Mouse (Mus musculus) gastrocnemius, adult 18-20 months (tissue): ENCODE results near the gene Sdhaf3. TPM values are rescaled to one million over a fixed set of nuclear protein-coding genes. Genes with fewer than 3 reads are reported as not detected.

Experiments used
- DNase-seq: peaks from one replicate; pipeline ENCODE4 v3.0.0; 2021; ENCODE audit warnings: low spot score
- total RNA-seq, 2 experiments: library from RNA; stranded (reverse); gene quantifications; 2 replicates each; pipeline ENCODE4 v1.2.3; 2021

Sdhaf3 gene
- total RNA-seq, 2 experiments from 2014 or later: 5.9 to 6.2 TPM

GRCm38 (mm10) chr6:7062819-7063218 is 107.0 kb downstream of the Sdhaf3 start:
- no peak for DNase-seq

- no peak for DNase-seq
Measured at GRCm38 (mm10) chr6:7068782-7069181, 113.0 kb downstream of the Sdhaf3 start.

- no peak for DNase-seq
Measured at GRCm38 (mm10) chr6:7069463-7069862, 113.7 kb downstream of the Sdhaf3 start.

- DNase-seq: no peak
Measured at GRCm38 (mm10) chr6:7082054-7082453, 126.2 kb downstream of the Sdhaf3 start.

GRCm38 (mm10) chr6:7082467-7083259 is 126.9 kb downstream of the Sdhaf3 start:
- no peak for DNase-seq

- no peak for DNase-seq
Measured at GRCm38 (mm10) chr6:7083661-7084060, 127.9 kb downstream of the Sdhaf3 start.

GRCm38 (mm10) chr6:7084370-7084769 is 128.6 kb downstream of the Sdhaf3 start:
- no peak for DNase-seq

GRCm38 (mm10) chr6:7085506-7085905 is 129.7 kb downstream of the Sdhaf3 start:
- DNase-seq: no peak

GRCm38 (mm10) chr6:7092094-7092493 is 136.3 kb downstream of the Sdhaf3 start:
- DNase-seq: no peak

Other genes with a start within 250 kb of the Sdhaf3 start
- not detected for gene Dlx6, start 92.7 kb upstream of the Sdhaf3 start, total RNA-seq
- not detected for gene Dlx5, start 73.9 kb upstream of the Sdhaf3 start, total RNA-seq